Mouse (Mus musculus) forebrain, embryonic 14.5 days (tissue): Measurements from ENCODE around the gene Mip. TPM values are rescaled to one million over a fixed set of nuclear protein-coding genes. Genes with fewer than 3 reads are reported as not detected.
"Not testable (repeated sequence)": the region's sequence is repeated elsewhere in the genome, so short reads cannot be mapped to it uniquely, and the experiment has no call there.

ENCODE experiments used
- ATAC-seq: fragments of 200-750 bp; cut with Nextera tagmentation; 2 replicates; pipeline ENCODE4 v1.8.0; 2017; ENCODE audit warnings: mild to moderate bottlenecking, moderate library complexity
- DNase-seq: peaks from one replicate; pipeline ENCODE4 v3.0.0-alpha.2; 2015; ENCODE audit warnings: low spot score
- H3K27ac ChIP-seq: fragments of 300-500 bp; sonication (generic); 2 replicates; pipeline ENCODE4 v1.5.1; 2014; ENCODE audit warnings: low read depth, mild to moderate bottlenecking, control low read depth, low read length, moderate library complexity
- H3K27me3 ChIP-seq: fragments of 300-500 bp; sonication (generic); replicated peaks from 2 replicates; pipeline ENCODE4 v1.6.1; 2014; ENCODE audit warnings: low read length, control low read depth, mixed read lengths; ENCODE audit not compliant: control insufficient read depth, insufficient read depth
- H3K36me3 ChIP-seq: fragments of 300-500 bp; sonication (generic); 2 replicates; pipeline ENCODE4 v1.6.1; 2014; ENCODE audit warnings: low read length, control low read depth; ENCODE audit not compliant: control insufficient read depth, insufficient read depth
- H3K4me1 ChIP-seq: fragments of 300-500 bp; sonication (generic); 2 replicates; pipeline ENCODE4 v1.6.1; 2014; ENCODE audit warnings: antibody characterized with exemption, low read length, control low read depth; ENCODE audit not compliant: control insufficient read depth, insufficient read depth
- H3K4me2 ChIP-seq: fragments of 300-500 bp; sonication (generic); 2 replicates; pipeline ENCODE4 v1.6.1; 2014; ENCODE audit warnings: mild to moderate bottlenecking, control low read depth, low read length
- H3K4me3 ChIP-seq: fragments of 300-500 bp; sonication (generic); 2 replicates; pipeline ENCODE4 v1.5.1; 2014; ENCODE audit warnings: low read depth, low read length, control low read depth
- H3K9ac ChIP-seq: fragments of 300-500 bp; sonication (generic); 2 replicates; pipeline ENCODE4 v1.6.1; 2014; ENCODE audit warnings: mild to moderate bottlenecking, low read length, control low read depth, moderate library complexity
- H3K9me3 ChIP-seq: fragments of 300-500 bp; sonication (generic); replicated peaks from 2 replicates; pipeline ENCODE4 v1.6.1; 2016; ENCODE audit warnings: low read length, control low read depth, mixed read lengths; ENCODE audit not compliant: control insufficient read depth
- WGBS: fragments of 180-500 bp; shearing (Covaris S2); extraction: QIAGEN DNeasy Blood & Tissue Kit; methylation state at CpG from one replicate; pipeline ENCODE4 v1.1.7; 2014; 5-methylcytosine and 5-hydroxymethylcytosine counted together
- polyA plus RNA-seq: library from polyadenylated mRNA; unstranded; fragments of >200 nt; fragmentation: Nextera tagmentation; extraction: Ambion mirVana; gene quantifications from 2 replicates; pipeline ENCODE4 v1.2.1, GENCODE M21; 2014

Gene Mip
- polyA plus RNA-seq, 1 experiment from 2014 or later, result 0.22 TPM

DNA sequence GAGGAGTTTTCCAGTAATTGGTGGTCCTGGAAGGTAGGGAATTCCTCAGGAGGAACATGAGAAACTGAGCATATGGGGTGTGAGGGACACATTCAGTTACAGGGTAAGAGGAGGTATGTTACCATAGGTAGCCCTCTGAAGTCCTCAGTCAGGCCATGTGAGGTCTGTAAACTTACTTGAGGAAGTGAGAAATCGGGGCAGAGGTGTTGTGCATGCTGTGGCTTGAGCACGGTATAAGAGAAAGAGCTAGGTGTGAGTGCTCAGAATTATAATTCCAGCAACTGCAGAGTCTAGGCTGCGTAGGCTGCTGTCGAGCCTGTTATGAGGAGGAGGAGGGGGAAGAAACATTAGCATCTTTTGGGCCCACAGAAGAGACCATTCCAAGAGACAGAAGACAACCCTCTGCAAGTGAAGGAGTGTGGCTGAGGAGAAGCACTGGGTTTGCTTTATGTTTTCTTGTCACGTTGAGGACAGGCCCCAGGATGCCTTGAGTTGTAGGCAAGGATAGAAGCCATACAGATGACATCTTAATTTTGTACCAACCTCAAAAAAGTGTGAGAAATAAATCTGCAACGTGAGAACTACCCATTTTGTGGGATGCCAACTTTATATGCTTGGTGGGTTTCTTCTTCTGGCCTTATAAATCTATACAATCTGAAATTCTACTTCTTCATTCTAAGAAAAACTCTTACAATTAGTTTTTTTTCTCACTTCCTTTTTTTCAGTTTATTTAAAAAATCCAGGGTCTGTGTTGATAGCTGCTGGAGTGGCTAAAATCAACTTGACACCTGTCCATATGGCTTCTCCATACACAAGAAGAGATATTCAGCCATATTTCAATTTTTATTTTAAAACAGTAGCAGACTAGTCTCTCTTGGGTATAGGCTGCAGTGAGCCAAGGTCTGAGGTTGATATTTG lies 38.0 kb downstream of the Mip start:
- 79% methylated on average over 6 of the region's 6 CpGs for WGBS
- no peak for ATAC-seq

DNA sequence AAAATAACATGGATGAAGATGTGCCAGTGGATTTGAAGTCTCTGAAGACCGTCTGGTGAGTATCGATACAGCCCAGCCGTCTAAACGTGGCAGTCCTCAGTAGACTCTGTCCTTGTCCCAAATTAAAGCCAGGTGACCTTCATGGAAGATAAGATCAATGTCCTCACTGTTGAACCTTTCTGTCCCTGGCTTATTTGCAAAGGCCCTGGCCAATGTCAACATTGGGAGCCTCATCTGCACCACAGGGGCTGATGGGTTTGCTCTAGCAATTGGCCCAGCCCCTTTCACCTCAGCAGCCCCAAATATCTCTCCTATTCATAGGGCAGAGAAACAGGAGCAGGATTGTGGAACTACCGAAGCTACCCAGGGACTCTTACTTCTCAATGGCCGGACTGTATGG lies 42.7 kb downstream of the Mip start, which contains the start of gene Apof:
Apof (plus strand) TSS at position 301 of the 400 bp plus-strand sequence.
- H3K9me3 ChIP-seq, result no peaks in the 10 kb centered on the region
- H3K27me3 ChIP-seq, result no peaks in the 10 kb centered on the region
- H3K36me3 ChIP-seq, result no peaks in the 10 kb centered on the region
- no peak for ATAC-seq
- no peak within 1 kb of the TSS for H3K4me2 ChIP-seq
- 0 out of 2 replicates have a peak, but pooled peaks cover 2% of the 10 kb centered on the region for H3K4me1 ChIP-seq
- WGBS, result 83% methylated on average over 6 of the region's 6 CpGs
- no peak within 1 kb of the TSS for H3K9ac ChIP-seq
- no peak within 1 kb of the TSS for H3K4me3 ChIP-seq
- no peak for DNase-seq
- H3K27ac ChIP-seq, result no peak within 1 kb of the TSS

More for the DNA sequence above, 38.0 kb downstream of the Mip start:
- no peak overlapping the region for H3K9ac ChIP-seq
- no peaks in the 10 kb centered on the region for H3K4me1 ChIP-seq
- no peaks in the 10 kb centered on the region for H3K27me3 ChIP-seq
- no peak overlapping the region for H3K4me3 ChIP-seq
- no peak for DNase-seq
- no peaks in the 10 kb centered on the region for H3K36me3 ChIP-seq
- no peak overlapping the region for H3K4me2 ChIP-seq
- H3K9me3 ChIP-seq, result no peaks in the 10 kb centered on the region
- H3K27ac ChIP-seq, result no peak overlapping the region

DNA sequence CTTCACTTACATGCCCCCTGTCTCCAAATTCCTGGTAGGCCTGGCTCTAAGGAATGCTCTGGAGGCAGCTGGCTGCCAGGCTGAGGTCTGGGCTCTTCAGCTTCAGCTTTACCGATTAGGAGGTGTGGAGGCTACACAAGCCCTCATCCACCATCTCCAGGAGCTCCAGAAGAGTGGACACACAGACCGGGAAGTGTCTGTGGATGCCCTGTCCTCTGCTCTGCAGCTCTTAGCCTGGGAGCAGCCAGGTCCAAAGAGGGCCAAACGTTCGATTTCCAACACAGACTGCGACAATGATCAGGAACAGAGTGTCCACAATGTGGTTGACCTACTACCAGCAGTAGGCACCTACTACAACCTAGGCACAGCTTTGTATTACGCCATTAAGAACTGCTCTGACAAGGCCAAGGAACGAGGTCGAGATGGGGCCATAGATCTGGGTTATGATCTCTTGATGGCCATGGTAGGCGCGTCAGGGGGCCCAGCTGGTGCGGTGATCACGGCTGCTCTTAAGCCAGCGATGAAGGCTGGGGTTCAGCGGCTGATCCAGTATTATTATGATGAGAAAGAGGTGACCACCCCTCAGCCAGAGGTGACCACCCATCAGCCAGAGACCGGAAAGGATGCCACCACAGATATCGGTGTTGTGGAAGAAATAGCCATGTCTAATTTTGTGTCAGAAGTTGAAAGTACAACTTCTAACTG lies 43.7 kb downstream of the Mip start:
- Histone ChIP-seq H3K36me3 (no peaks in the 10 kb centered on the region), H3K9ac (no peak overlapping the region), H3K27ac (no peak overlapping the region), H3K4me2 (no peak overlapping the region), H3K4me3 (no peak overlapping the region), H3K9me3 (no peaks in the 10 kb centered on the region), H3K27me3 (no peaks in the 10 kb centered on the region), H3K4me1 (0 out of 2 replicates have a peak, but pooled peaks cover 2% of the 10 kb centered on the region)
- no peak for ATAC-seq
- DNase-seq, result no peak
- 91% methylated on average over 16 of the region's 16 CpGs for WGBS

DNA sequence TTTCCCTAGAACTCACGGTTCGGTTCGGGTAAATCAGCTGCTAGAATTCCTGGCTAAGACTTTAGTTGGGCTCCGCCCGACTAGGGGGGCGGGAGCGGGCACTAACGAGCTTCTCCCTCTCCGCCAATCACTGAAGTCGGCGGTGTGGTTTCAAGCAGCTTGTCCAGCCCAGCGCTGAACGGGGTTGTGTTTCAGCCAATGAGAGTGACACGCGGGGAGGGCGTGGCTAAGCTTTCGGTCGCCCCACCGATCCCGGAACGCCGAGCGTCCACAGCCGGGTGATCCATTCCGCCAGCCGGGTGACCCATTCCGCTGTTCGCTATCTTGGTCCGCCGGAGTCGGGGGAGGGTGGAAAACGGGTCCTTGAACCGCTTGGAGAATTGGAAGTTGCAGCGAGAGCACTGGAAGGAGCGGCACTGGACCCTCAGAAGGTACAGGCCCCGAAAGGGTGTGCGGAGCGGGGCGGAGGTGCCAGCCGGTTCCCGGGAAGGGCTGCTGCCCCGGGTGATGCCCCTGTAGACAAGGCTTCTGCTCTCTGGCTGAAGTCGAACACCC lies 44.7 kb downstream of the Mip start, which contains the start of gene Stat2:
Stat2 (plus strand) TSS at position 273 of the 555 bp plus-strand sequence.
- no peaks in the 10 kb centered on the region for H3K27me3 ChIP-seq
- ATAC-seq (peak; percentile 100), DNase-seq (peak; percentile 98)
- H3K9ac ChIP-seq, result peak within 1 kb of the TSS; percentile 66
- H3K4me2 ChIP-seq, result peak within 1 kb of the TSS; percentile 63
- 0 out of 2 replicates have a peak, but pooled peaks cover 2% of the 10 kb centered on the region for H3K4me1 ChIP-seq
- H3K36me3 ChIP-seq, result no peaks in the 10 kb centered on the region
- peak within 1 kb of the TSS; percentile 36; the same call in 1 of the 2 replicates for H3K27ac ChIP-seq
- H3K4me3 ChIP-seq, result peak within 1 kb of the TSS; percentile 60
- H3K9me3 ChIP-seq, result no peaks in the 10 kb centered on the region
- WGBS, result under 1% methylated on average over 43 of the region's 43 CpGs

DNA sequence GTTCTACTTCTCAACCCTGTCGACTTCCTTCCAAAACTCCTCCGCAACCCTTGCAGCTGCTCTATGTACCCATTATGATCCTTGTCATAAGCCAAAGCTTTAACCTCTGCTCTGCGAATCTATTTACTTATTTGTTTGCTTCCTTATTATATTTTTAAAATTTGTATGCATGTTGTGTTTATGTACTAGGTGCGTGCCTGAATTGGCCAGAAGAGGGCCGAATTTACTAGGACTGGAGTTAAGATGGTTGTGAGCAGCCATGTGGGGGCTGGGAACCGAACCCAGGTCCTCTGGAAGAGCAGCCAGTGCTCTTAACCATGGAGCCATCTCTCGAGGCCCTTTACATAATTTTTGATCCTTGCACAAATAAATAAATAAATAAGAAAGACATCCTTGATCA lies 45.2 kb downstream of the Mip start:
- Histone ChIP-seq H3K4me1 (0 out of 2 replicates have a peak, but pooled peaks cover 2% of the 10 kb centered on the region), H3K4me2 (peak overlapping the region; percentile 63), H3K9ac (peak overlapping the region; percentile 66), H3K36me3 (no peaks in the 10 kb centered on the region), H3K27me3 (no peaks in the 10 kb centered on the region), H3K27ac (0 out of 2 replicates have a peak overlapping the region, but pooled peaks have one; percentile 6), H3K4me3 (peak overlapping the region; percentile 60), H3K9me3 (no peaks in the 10 kb centered on the region)
- 43% methylated on average over 7 of the region's 7 CpGs for WGBS
- ATAC-seq (no peak), DNase-seq (no peak)

DNA sequence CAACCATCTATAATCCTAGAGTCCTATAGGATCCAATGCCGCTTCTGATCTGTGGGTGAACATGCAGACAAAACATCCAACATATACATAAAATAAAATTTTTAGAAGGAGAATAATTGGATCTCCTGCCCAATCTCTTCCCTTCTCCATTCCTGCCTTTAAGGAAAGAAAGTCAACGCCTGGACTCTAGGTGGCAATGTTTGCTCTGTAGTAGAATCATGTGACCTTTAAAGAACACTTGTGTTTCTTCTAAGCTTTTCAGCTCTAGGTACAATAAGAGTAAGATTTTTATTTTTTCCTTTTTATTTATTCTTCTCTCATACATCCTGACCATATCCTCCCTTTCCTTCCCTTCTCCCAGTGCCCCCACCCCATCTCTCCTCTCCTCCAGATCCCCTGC lies 46.2 kb downstream of the Mip start:
- Histone ChIP-seq H3K4me1 (0 out of 2 replicates have a peak, but pooled peaks cover 2% of the 10 kb centered on the region), H3K9ac (no peak overlapping the region), H3K4me3 (no peak overlapping the region), H3K4me2 (no peak overlapping the region), H3K27me3 (no peaks in the 10 kb centered on the region), H3K36me3 (peaks cover 4% of the 10 kb centered on the region; the same call in 1 of the 2 replicates), H3K27ac (no peak overlapping the region), H3K9me3 (no peaks in the 10 kb centered on the region)
- ATAC-seq (no peak), DNase-seq (no peak)
- WGBS, result 72% methylated on average over 2 of the region's 2 CpGs

DNA sequence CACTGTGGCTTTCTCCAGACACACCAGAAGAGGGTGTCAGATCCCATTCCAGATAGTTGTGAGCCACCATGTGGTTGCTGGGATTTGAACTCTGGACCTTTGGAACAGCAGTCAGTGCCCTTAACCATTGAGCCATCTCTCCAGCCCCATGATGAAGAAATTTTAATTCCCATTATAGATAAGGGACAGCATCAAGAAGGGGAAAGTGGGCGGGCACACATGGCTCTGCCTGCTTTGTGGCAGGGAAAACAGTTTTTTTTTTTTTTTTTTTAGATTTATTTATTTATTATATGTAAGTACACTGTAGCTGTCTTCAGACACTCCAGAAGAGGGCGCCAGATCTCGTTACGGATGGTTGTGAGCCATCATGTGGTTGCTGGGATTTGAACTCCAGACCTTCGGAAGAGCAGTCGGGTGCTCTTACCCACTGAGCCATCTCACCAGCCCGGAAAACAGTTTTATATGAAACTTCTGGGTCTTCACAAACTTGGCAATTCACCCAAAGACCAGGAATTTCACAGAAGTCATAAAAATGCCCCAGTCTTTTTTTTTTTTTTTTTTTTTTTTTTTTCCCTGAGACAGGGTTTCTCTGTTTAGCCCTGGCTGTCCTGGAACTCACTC lies 47.3 kb downstream of the Mip start:
- H3K36me3 ChIP-seq, result peaks cover 11% of the 10 kb centered on the region; the same call in 1 of the 2 replicates
- DNase-seq, H3K27me3 ChIP-seq, H3K4me3 ChIP-seq, ATAC-seq, H3K9ac ChIP-seq, H3K4me1 ChIP-seq, H3K9me3 ChIP-seq, H3K27ac ChIP-seq, H3K4me2 ChIP-seq: not testable (repeated sequence)
- WGBS, result 93% methylated on average over 4 of the region's 7 CpGs

DNA sequence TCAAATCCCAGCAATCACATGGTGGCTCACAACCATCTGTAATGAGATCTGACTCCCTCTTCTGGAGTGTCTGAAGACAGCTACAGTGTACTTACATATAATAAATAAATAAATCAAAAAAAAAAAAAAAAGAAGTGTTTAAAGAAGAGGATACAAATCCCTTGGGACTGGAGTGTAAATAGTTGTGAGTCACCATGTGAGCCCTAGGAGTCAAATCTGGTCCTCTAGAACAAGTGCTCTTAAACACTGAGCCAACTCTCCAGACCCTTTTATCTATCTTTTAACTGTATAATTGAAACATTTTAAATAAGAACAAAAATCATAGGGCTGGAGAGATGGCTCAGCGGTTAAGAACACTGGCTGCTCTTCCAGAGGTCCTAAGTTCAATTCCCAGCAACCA lies 49.7 kb downstream of the Mip start:
- H3K9ac ChIP-seq, H3K9me3 ChIP-seq, H3K4me3 ChIP-seq, H3K4me1 ChIP-seq, H3K27me3 ChIP-seq, DNase-seq, ATAC-seq, H3K4me2 ChIP-seq, H3K27ac ChIP-seq: not testable (repeated sequence)
- WGBS, result 96% methylated on average over 1 of the region's 1 CpGs
- H3K36me3 ChIP-seq, result peaks cover 25% of the 10 kb centered on the region
